Mouse (Mus musculus): ENCODE results near the gene Gm4869.

Gm4869 gene

GRCm38 (mm10) chr5:140464943-140465342 is 19.5 kb downstream of the Gm4869 start:
- no peak for DNase-seq (ENCODE audit: low spot score)

DNA sequence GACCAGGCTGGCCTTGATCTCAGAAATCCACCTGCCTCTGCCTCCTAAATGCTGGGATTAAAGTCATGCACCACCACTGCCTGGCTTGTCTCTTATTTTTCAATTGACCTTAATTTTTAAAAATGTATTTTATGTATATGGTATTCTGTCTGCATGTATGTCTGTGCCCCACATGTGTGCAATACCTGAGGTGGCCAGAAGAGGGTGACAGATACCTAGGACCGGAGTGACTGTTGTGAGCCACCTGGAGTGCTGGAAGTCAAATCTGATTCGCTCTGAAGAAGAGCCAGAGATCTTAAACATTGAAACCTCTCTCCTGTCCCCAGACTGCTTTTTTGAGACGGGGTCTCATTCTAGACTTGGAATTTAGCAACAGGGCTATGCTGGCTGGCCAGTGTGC is 26.9 kb downstream of the Gm4869 start:
- DNase-seq (ENCODE audit: low spot score): no peak

- DNase-seq (ENCODE audit: low spot score): no peak
These were observed 36.0 kb downstream of the Gm4869 start for GRCm38 (mm10) chr5:140481458-140481857.

GRCm38 (mm10) chr5:140491142-140491541 is 45.7 kb downstream of the Gm4869 start:
- no peak for DNase-seq (ENCODE audit: low spot score)

DNA sequence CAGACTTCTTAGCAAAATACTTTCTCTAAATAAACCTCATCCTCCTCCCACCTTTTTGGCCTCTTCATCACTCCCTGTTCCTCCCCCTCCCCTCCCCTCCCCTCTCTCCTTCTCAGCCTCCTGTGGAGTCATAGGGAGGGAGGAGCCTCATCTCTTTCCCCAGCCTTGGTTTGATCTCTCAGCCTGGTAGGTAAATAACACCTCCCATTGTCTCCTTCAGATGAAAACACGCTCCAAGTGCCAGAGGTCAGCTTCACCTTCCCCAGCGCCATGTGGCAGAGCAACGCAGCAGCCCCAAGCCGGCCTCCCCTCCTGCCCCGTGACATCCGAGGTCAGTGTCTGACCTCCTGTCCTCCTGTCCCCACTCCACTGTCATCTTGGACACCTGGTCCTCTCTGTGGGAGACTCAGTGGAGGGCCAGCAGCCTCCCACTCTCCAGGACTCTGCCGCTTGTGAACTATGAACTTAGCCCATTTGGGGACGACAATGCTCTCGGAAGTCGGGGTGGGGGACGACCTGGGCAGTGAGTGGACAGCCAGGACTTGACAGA is 47.3 kb downstream of the Gm4869 start:
- no peak for DNase-seq (ENCODE audit: low spot score)

DNA sequence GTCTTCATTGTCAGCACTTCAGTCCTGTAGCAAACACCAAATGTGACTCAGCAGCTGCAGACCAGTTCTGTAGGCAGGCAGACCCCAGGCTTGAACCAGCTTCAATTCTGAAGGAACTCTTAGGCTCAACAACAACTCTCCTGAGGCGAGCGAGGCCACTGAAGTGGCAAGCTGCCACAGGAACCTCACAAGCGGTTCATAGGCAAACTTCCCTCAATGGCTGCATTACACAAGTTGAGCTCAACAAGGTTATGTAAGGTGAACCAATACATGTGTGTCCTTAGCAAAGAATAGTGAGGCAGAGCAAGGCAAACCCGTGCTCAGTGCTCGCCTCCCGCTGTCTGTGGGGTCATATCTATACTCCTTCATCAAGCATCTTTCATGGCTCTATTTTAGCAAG is 52.7 kb downstream of the Gm4869 start:
- no peak for DNase-seq (ENCODE audit: low spot score)

DNA sequence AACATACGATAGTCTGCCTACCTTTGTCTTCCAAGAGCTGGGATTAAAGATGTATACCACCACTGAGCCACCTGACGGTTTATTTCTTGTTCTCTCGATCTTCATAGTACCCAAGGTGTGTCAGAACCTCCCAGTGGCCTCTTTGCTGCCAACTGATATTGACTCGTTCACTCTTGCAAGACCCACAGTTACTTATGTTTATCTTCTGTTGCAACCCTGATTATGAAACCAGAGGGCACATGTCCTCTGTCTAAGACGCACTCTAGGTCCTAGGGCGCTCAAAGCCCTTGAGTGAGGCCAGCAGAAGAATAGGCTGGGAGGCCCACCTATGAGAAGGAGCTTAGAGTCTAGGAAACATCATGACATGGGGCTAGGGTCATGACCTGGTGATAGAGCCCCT is 55.3 kb downstream of the Gm4869 start:
- DNase-seq (ENCODE audit: low spot score): no peak

DNA sequence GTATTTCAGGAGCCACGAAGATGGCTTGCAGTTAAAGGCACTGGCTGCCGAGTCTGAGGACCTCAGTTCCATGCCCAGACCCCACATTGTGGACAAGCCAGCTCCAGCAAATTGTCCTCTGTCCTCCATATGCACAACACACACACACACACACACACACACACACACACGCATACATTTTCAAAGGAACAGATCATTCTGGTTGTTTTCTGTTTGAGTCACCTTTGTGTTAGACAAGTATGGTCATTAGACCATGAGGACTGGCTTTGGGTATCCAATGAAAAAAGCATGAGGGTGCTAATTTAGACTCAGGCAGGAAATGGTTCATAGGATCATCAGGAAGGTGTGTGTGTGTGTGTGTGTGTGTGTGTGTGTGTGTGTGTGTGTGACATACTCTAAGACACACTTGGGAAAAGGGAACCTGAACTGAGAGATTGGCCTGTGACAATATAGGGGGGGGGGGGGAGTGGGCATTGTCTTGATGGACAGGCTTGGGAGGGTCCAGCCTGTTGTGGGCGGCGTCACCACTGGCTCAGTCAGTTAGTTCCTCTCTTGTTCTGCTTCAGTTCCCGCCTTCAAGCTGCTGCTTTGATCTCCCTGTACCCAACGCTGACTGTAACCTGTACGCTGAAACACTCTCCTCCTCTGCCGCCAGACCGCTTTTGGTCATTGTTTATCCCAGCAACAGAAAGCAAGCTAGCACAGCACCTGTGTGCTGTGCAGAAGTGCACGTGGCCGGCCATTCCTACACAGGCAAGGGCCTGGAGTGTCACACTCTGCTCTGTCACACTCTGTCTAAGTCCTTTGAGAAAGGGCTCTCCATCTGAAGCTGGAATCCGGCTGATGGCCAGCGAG is 56.8 kb downstream of the Gm4869 start:
- no peak for DNase-seq (ENCODE audit: low spot score)

- peak; percentile 85 for DNase-seq (ENCODE audit: low spot score)
These were observed 57.5 kb downstream of the Gm4869 start for GRCm38 (mm10) chr5:140502925-140503324.

GRCm38 (mm10) chr5:140505208-140505780 is 59.8 kb downstream of the Gm4869 start, which contains the start of gene Chst12:
TSS of gene Chst12 (plus strand) at chr5:140505550.
- peak; percentile 100 for DNase-seq (ENCODE audit: low spot score)

- no peak for DNase-seq (ENCODE audit: low spot score)
These were observed 60.8 kb downstream of the Gm4869 start for GRCm38 (mm10) chr5:140506096-140506794.

DNA sequence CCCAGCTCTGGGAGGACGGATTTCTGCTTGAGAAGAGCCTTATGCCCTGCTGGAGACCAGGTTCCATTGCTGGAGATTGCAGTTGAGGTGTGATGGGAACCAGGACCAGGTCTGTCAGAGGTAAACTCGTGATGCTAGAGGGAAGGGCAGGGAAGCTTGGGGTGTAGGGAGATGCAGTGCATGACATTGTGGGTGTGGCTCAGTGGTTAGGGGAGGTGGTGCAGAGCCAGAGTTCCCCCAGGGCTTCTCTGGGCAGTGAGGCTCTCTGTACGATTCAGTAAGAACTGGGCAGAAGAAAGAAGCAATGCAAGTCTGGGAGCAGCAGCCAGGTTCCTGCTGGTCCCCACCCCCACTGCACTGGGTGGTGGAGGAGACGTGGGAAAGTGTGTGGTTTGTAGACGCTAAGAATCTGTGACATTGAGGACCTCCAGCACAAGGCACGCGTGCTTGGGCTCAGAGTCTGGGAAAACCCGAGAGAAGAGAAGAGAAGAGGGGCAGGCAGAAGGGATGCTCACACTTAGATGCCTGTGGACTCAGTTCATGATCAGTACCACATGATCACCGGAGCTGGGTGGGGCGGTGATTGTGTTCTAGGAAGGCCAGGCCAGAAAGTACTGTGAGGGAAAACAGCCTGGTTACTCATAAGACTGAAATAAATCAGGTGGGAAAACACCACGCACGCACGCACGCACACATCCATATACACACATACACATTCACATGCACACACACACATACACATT is 62.2 kb downstream of the Gm4869 start:
- DNase-seq (ENCODE audit: low spot score): peak; percentile 59

DNA sequence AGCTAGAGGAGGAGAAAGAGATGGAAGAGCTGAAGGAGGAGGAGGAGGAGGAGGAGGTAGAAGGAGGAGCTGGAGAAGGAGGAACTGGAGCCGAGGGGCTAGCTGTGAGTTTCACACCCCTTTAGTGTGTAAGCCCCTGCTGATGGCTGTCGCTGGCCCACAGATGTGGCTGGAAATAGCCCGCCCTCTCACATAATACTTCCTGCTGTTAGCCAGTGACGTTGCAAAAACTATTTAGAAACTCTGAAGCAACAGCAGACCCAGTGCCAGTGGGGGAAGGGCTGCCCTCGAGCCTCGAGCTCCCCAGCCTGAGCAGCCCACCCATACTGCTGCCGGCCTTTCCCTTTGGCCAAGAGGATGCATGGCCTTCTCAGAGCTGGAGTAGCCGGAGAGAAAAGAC is 63.2 kb downstream of the Gm4869 start:
- no peak for DNase-seq (ENCODE audit: low spot score)

- no peak for DNase-seq (ENCODE audit: low spot score)
These were observed 63.8 kb downstream of the Gm4869 start for GRCm38 (mm10) chr5:140509204-140509603.

DNA sequence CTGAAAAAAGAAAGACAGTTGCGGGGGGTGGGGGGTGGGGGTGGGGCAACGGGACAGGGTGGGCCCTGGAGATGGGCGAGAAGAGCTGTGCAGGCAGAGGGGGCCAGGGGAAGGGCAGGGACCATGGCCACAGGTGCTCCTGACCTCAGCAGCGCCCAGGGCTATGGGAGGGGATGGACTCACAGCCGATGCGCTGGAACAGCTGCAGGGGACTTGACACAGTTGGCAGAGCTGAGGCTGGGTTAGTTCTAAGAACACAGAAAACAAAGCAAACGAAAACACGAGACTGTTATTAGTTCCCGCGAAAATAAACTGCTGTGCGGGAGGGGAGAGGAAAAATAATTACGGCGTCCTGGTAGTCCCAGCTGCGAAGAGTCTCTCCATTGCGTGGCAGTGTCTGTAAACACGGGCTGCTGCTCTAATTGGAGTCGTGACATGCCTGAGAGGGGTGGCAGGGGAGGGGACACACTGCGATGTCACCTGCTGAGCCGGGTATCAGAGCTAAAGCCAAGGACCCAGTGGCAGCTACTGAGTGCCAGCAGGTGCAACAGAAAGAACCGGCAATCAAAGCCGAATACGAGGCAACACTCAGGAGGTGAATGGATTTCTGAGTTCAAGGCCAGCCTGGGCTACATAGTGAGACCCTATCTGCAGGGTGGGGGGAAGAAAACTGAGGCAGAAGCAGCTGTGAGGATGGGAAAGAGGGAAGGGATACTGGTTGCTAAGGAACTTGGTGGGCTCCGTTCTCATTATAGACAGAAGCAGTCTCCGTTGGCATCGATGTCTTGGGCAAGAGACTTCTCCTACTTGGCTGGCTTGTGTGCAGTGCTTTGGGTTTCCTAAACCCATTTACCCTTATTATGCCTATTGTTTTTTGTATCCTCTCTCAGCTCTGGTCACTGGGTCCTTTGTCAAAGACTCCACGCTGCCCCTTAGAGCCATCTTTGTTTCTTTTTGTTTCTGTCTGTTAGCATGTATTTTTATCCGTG is 64.9 kb downstream of the Gm4869 start:
- DNase-seq (ENCODE audit: low spot score): no peak

- DNase-seq (ENCODE audit: low spot score): no peak
These were observed 68.5 kb downstream of the Gm4869 start for GRCm38 (mm10) chr5:140513921-140514320.

DNA sequence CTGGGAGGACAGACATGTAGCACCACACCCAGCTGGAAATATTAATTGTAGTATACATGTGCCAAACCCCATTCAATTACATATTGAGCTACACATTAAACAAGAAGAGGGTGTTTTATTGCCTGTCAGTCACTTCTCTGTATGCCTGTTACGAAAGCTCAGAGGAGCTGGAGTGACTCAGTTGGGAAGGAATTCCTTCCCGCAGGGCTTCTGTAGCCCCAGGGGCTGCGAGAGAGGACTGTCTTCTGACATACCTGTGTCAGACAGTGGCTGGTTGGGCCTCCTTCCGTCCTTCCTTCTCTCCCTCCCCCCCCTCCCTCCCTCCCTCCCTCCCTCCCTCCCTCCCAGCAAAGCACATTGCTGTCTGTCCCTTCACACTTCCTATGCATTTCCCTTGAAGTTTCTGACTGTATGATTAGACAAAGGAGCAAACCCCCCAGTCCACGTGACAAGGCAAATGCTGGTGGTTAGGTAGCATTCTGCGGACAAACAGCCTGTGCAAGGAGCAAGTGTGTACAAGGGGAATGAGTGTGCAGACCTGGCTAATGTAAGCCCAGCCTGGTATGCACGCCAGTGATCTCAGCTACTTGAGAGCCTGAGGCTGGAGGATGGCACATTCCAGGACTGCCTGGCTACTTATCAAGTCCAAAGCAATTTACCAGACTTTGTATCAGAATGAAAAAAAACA is 69.5 kb downstream of the Gm4869 start:
- DNase-seq (ENCODE audit: low spot score): no peak

GRCm38 (mm10) chr5:140517159-140517920 is 71.9 kb downstream of the Gm4869 start:
- DNase-seq (ENCODE audit: low spot score): no peak

DNA sequence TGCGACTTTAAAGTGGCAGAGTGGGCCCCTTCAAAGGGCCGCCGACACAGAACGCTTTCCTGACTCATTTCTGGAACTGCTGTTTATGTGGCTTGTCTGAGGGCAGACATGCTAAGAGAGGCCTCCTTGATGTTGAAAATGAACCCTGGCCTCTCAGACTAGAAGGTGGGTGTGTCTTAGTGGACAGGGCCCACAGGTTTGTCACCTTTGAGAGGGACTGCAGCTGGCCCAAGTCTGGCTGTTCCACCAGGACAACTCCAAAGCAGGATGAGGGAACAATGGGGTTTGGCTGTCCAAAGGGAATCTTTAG is 72.4 kb downstream of the Gm4869 start:
- no peak for DNase-seq (ENCODE audit: low spot score)

- DNase-seq (ENCODE audit: low spot score): no peak
These were observed 75.8 kb downstream of the Gm4869 start for GRCm38 (mm10) chr5:140521196-140521595.
